Mouse (Mus musculus): ENCODE results near the gene Fryl. TPM values are rescaled to one million over a fixed set of nuclear protein-coding genes. Genes with fewer than 3 reads are reported as not detected.
A peak's percentile ranks its signal among the peaks of the same experiment; 100 is the strongest.

Gene Fryl
- polyA plus RNA-seq, 1 experiment = 9.4 TPM

GRCm38 (mm10) chr5:73241332-73241731 lies 15.1 kb downstream of the Fryl start:
- Histone ChIP-seq H3K4me1 (ENCODE audit: control insufficient read depth, insufficient read depth, insufficient read length, low read length) (peaks cover 22% of the 10 kb centered on the region), H3K27ac (replicated peaks; ENCODE audit: low read depth, low read length) (0 out of 2 replicates have a peak overlapping the region, but pooled peaks have one; percentile 5)

DNA sequence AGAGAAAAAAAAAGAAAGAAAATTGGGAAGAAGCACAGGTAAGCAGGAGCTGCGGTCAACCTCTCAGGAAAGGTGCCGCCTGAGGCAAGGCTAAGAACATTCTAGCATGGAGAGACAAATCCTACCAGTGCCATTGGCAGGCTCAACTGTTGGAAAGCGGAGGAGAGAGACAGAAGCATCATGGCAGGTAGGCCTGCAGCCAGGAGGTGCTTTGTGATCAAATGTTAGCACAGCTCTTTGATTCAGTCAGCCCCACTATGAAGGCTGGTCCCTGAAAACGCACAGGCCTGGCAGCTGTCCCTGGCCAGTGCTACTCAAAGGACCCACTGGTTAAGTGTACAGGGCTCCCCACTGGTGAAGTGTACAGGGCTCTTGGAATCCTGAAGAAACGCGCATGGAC lies 16.0 kb downstream of the Fryl start:
- Histone ChIP-seq H3K27ac (replicated peaks; ENCODE audit: low read depth, low read length) (no peak overlapping the region), H3K4me3 (ENCODE audit: insufficient read depth, low read depth, low read length) (no peak overlapping the region), H3K4me1 (ENCODE audit: control insufficient read depth, insufficient read depth, insufficient read length, low read length) (peaks cover 20% of the 10 kb centered on the region)

More at GRCm38 (mm10) chr5:73241332-73241731, 15.1 kb downstream of the Fryl start:
- H3K4me3 ChIP-seq (ENCODE audit: insufficient read depth, low read depth, low read length) = no peak overlapping the region

DNA sequence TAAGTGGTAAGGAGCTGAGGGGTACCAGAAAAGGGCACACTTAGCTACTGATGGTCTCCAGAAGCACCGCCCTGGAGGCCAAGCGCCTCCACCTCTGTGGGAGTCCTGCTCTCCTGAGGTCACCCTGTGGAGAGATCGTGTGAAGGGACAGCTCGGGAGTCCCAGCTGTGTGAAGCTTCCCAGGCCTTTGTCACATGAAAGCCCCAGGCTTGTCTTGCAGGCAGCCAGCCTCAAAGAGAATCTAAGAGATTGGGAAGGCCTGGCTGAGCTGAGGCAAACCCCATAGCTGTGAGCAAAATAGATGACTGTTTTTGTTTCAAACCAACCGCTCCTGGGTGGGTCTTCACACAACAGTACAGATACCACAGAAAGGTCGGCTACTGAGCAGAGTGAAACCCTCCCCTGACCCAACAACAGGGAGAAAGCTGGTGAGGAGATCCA lies 19.5 kb downstream of the Fryl start:
- H3K4me1 ChIP-seq (ENCODE audit: control insufficient read depth, insufficient read depth, insufficient read length, low read length) = peaks cover 22% of the 10 kb centered on the region
- H3K27ac ChIP-seq (replicated peaks; ENCODE audit: low read depth, low read length) = no peak overlapping the region
- H3K4me3 ChIP-seq (ENCODE audit: insufficient read depth, low read depth, low read length) = no peak overlapping the region

- H3K4me1 ChIP-seq (ENCODE audit: control insufficient read depth, insufficient read depth, insufficient read length, low read length) = peaks cover 28% of the 10 kb centered on the region
- no peak overlapping the region for H3K27ac ChIP-seq (replicated peaks; ENCODE audit: low read depth, low read length)
- no peak overlapping the region for H3K4me3 ChIP-seq (ENCODE audit: insufficient read depth, low read depth, low read length)
Observed at GRCm38 (mm10) chr5:73235201-73235600, 21.2 kb downstream of the Fryl start.

GRCm38 (mm10) chr5:73233018-73233881 lies 23.2 kb downstream of the Fryl start:
- Histone ChIP-seq H3K4me3 (ENCODE audit: insufficient read depth, low read depth, low read length) (no peak overlapping the region), H3K4me1 (ENCODE audit: control insufficient read depth, insufficient read depth, insufficient read length, low read length) (peaks cover 40% of the 10 kb centered on the region), H3K27ac (replicated peaks; ENCODE audit: low read depth, low read length) (no peak overlapping the region)

GRCm38 (mm10) chr5:73232267-73232666 lies 24.2 kb downstream of the Fryl start:
- peak overlapping the region; percentile 19; the same call in 1 of the 2 replicates for H3K27ac ChIP-seq (replicated peaks; ENCODE audit: low read depth, low read length)
- peaks cover 44% of the 10 kb centered on the region for H3K4me1 ChIP-seq (ENCODE audit: control insufficient read depth, insufficient read depth, insufficient read length, low read length)
- H3K4me3 ChIP-seq (ENCODE audit: insufficient read depth, low read depth, low read length) = no peak overlapping the region

- H3K4me3 ChIP-seq (ENCODE audit: insufficient read depth, low read depth, low read length) = no peak overlapping the region
- peak overlapping the region; percentile 19; the same call in 1 of the 2 replicates for H3K27ac ChIP-seq (replicated peaks; ENCODE audit: low read depth, low read length)
- H3K4me1 ChIP-seq (ENCODE audit: control insufficient read depth, insufficient read depth, insufficient read length, low read length) = peaks cover 41% of the 10 kb centered on the region
Observed at GRCm38 (mm10) chr5:73231835-73232234, 24.6 kb downstream of the Fryl start.

DNA sequence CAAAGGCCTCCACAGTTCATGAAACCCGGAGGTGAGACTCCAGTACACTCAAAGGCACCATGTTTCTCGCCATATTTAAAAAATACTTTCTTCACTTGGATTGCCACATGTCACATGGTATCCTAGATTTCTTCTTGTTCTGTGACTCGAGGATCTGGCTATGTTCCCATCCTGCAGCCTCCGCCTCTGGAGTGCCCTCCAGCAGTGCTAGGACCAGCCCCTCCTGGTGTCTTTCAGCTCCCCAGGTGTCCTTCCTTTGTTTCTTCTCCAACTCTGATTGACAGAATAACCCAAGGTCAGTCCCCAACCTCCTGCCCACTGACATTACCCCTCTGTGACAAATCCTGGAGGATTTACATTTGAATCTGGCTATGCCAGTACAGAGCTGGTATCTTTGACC lies 26.2 kb downstream of the Fryl start:
- H3K4me3 ChIP-seq (ENCODE audit: insufficient read depth, low read depth, low read length) = no peak overlapping the region
- peaks cover 40% of the 10 kb centered on the region for H3K4me1 ChIP-seq (ENCODE audit: control insufficient read depth, insufficient read depth, insufficient read length, low read length)
- peak overlapping the region; percentile 87 for H3K27ac ChIP-seq (replicated peaks; ENCODE audit: low read depth, low read length)

DNA sequence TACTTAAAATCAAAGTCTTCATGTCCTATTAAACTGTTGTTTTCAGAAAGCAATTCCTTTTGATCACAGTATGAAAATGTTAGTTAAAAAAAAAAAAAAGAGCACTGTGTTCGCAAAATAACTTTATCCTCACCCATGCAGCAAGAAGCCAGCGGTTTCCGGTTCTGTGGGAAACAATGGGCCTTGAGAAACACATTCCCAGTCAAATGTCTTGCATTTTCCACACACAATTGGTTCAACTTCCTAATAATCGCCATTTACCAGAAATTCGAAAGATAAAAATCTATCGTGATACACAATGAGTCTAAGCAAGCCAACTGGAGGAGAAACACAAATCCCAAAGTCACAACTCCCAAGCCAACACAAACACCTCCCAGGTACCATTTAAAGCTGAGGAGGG lies 27.0 kb downstream of the Fryl start:
- peak overlapping the region; percentile 87 for H3K27ac ChIP-seq (replicated peaks; ENCODE audit: low read depth, low read length)
- peaks cover 42% of the 10 kb centered on the region for H3K4me1 ChIP-seq (ENCODE audit: control insufficient read depth, insufficient read depth, insufficient read length, low read length)
- no peak overlapping the region for H3K4me3 ChIP-seq (ENCODE audit: insufficient read depth, low read depth, low read length)

GRCm38 (mm10) chr5:73228291-73229049 lies 27.9 kb downstream of the Fryl start:
- Histone ChIP-seq H3K27ac (replicated peaks; ENCODE audit: low read depth, low read length) (peak overlapping the region; percentile 86), H3K4me1 (ENCODE audit: control insufficient read depth, insufficient read depth, insufficient read length, low read length) (peaks cover 42% of the 10 kb centered on the region), H3K4me3 (ENCODE audit: insufficient read depth, low read depth, low read length) (no peak overlapping the region)

DNA sequence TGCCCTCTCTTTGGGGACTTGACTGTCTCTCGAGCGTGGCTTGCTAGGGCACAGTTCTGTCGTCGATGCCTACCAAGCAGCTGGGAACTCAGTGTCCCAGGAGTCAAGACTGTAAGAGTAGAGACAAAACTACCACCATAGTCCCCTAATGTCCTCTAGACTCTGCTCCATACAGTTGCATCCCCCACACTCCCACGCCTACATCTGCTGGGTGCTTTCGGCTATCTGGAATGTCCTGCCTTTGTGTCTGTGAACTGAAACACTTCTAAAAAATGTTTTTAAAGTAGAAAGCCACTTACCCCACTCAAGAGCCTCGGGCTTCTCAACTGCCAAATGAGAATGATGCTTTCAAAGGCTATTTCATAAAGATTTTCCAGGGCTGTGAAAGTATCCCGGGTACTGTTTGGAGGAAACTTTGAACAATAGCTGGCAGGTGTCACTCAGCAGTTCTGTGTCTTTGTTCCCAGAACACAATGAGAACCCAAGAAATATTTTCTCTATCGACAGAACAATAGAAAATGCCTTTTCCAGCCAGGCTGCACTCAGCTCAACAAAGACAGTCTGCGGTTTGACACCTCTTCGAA lies 28.8 kb downstream of the Fryl start:
- Histone ChIP-seq H3K4me3 (ENCODE audit: insufficient read depth, low read depth, low read length) (peak overlapping the region; percentile 8), H3K27ac (replicated peaks; ENCODE audit: low read depth, low read length) (peak overlapping the region; percentile 94), H3K4me1 (ENCODE audit: control insufficient read depth, insufficient read depth, insufficient read length, low read length) (peaks cover 41% of the 10 kb centered on the region)

DNA sequence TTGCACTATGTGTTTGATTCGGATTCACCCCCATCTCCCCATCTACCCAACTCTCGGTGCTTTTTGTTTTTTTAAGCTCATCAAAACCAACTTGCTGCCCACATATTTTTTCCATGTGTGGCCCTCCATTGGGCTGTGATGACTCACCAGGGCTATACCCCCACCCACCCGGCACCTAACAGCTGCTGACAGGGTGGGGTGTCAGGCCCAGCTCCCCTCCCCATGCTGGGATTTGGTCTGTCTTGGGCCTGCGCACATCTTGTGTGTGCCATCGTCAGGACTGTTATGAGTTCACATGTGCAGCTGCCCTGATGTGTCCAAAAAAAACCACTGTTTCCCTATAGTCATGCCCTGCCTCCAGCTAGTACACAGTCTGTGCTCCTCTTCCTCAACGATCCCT lies 33.4 kb downstream of the Fryl start:
- Histone ChIP-seq H3K27ac (replicated peaks; ENCODE audit: low read depth, low read length) (no peak overlapping the region), H3K4me1 (ENCODE audit: control insufficient read depth, insufficient read depth, insufficient read length, low read length) (peaks cover 10% of the 10 kb centered on the region), H3K4me3 (ENCODE audit: insufficient read depth, low read depth, low read length) (no peak overlapping the region)

- Histone ChIP-seq H3K4me1 (ENCODE audit: control insufficient read depth, insufficient read depth, insufficient read length, low read length) (peaks cover 9% of the 10 kb centered on the region), H3K27ac (replicated peaks; ENCODE audit: low read depth, low read length) (no peak overlapping the region), H3K4me3 (ENCODE audit: insufficient read depth, low read depth, low read length) (no peak overlapping the region)
Observed at GRCm38 (mm10) chr5:73222397-73222796, 34.0 kb downstream of the Fryl start.

- H3K4me1 ChIP-seq (ENCODE audit: control insufficient read depth, insufficient read depth, insufficient read length, low read length) = peaks cover 7% of the 10 kb centered on the region
- no peak overlapping the region for H3K4me3 ChIP-seq (ENCODE audit: insufficient read depth, low read depth, low read length)
- H3K27ac ChIP-seq (replicated peaks; ENCODE audit: low read depth, low read length) = no peak overlapping the region
Observed at GRCm38 (mm10) chr5:73221826-73222225, 34.6 kb downstream of the Fryl start.

- H3K4me3 ChIP-seq (ENCODE audit: insufficient read depth, low read depth, low read length) = no peak overlapping the region
- no peak overlapping the region for H3K27ac ChIP-seq (replicated peaks; ENCODE audit: low read depth, low read length)
- H3K4me1 ChIP-seq (ENCODE audit: control insufficient read depth, insufficient read depth, insufficient read length, low read length) = peaks cover 7% of the 10 kb centered on the region
Observed at GRCm38 (mm10) chr5:73219716-73220115, 36.7 kb downstream of the Fryl start.

Measured in brown adipose tissue, adult 24 weeks (tissue).